Mouse (Mus musculus) bone marrow, adult 2 months (tissue): ENCODE data around the gene Fam19a3. TPM values are rescaled to one million over a fixed set of nuclear protein-coding genes. Genes with fewer than 3 reads are reported as not detected.
A peak's percentile ranks its signal among the peaks of the same experiment; 100 is the strongest.

Source experiments
- H3K27ac ChIP-seq: fragments of 200-500 bp; 2 replicates; pipeline ENCODE4 v1.5.1; 2012; ENCODE audit warnings: low read depth, mild to moderate bottlenecking, control low read depth, inconsistent platforms, low read length; ENCODE audit not compliant: control insufficient read depth, poor library complexity, insufficient read depth
- H3K4me1 ChIP-seq: fragments of 200-500 bp; 2 replicates; pipeline ENCODE4 v1.6.1; 2011; ENCODE audit warnings: low read length; ENCODE audit not compliant: control insufficient read depth, insufficient read depth
- H3K4me3 ChIP-seq: fragments of 200-500 bp; replicated peaks from 2 replicates; pipeline ENCODE3; 2011; ENCODE audit warnings: mild to moderate bottlenecking, low read depth, low read length, control low read depth; ENCODE audit not compliant: control insufficient read depth
- CTCF ChIP-seq: fragments of 200-500 bp; IDR thresholded peaks from 2 replicates; pipeline ENCODE4 v1.5.1; 2011; ENCODE audit warnings: low read length, control low read depth; ENCODE audit not compliant: control insufficient read depth, insufficient read depth
- POLR2A ChIP-seq: fragments of 200-500 bp; IDR thresholded peaks from 2 replicates; pipeline ENCODE4 v1.6.1; 2011; ENCODE audit warnings: low read depth, mild to moderate bottlenecking, control low read depth, low read length, borderline replicate concordance; ENCODE audit not compliant: control insufficient read depth
- WGBS: fragments of 180-500 bp; shearing (Covaris S2); methylation state at CpG from one replicate; pipeline ENCODE4 v1.1.7; 2018; 5-methylcytosine and 5-hydroxymethylcytosine counted together
- polyA plus RNA-seq: library from polyadenylated mRNA; stranded (reverse); fragments of >200 nt; gene quantifications from 2 replicates; pipeline ENCODE4 v1.2.4, GENCODE M21; 2011; ENCODE audit warnings: low replicate concordance; ENCODE audit not compliant: missing spikeins, insufficient read depth, insufficient read length

Fam19a3 gene
- polyA plus RNA-seq, result 0.31 TPM in 1 of 2 replicates, not detected in the other

GRCm38 (mm10) chr3:104781471-104781903, at the start of gene Fam19a3:
Gene Fam19a3, minus strand, starts transcription at chr3:104781840.
- H3K4me3 ChIP-seq, result peak within 1 kb of the TSS; percentile 4
- under 1% methylated on average over 26 of the region's 26 CpGs for WGBS
- H3K27ac ChIP-seq, result no peak within 1 kb of the TSS; the same call in 1 of the 2 replicates
- peaks cover 3% of the 10 kb centered on the region for H3K4me1 ChIP-seq
- TF ChIP-seq CTCF, result no peak
- no peak for TF ChIP-seq POLR2A

- WGBS, result 82% methylated on average over 3 of the region's 3 CpGs
- no peak for TF ChIP-seq CTCF
- no peak for TF ChIP-seq POLR2A
- Histone ChIP-seq H3K27ac (no peak overlapping the region), H3K4me3 (no peak overlapping the region), H3K4me1 (no peaks in the 10 kb centered on the region; the same call in 1 of the 2 replicates)
Observed at GRCm38 (mm10) chr3:104822413-104822812, 40.8 kb upstream of the Fam19a3 start.

DNA sequence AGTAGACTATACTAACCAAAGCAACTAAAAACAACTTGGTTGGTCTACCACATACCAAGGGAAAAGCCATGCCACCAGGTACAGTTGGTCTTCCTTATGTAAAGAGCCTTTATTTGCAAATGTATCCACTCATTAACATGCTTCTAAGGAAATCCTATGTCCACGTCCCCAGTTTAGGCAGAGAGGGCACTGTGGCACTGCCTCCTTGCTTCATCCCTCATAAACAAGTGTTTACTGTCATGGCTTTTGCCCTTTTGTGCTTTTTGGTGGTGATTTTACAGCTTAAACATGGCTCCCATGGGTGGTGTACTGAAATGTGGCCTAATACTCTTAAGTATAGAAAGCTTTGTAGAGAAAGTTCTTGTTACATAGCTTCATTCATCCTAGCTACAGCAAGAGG, 38.8 kb upstream of the Fam19a3 start:
- 72% methylated on average over 1 of the region's 1 CpGs for WGBS
- H3K27ac ChIP-seq, result no peak overlapping the region
- no peaks in the 10 kb centered on the region; the same call in 1 of the 2 replicates for H3K4me1 ChIP-seq
- H3K4me3 ChIP-seq, result no peak overlapping the region
- TF ChIP-seq POLR2A (no peak), CTCF (no peak)

DNA sequence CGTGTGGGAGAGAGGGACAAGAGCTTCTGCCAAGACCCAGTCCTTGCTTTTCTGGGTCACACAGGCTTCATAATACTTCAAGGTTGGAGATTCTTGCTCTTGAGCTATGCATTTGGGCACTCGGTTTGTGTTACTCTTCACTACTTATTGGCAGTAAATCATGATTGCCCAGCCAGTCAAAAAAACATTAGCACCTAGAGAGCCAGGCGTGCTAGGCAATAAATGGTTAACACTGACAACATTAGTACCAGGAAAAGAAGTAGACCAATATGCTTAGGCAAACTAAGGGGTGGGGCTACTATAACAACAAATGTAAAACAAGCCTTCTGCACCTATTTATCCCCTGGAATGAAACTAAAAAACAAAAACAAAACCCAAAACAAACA, 37.1 kb upstream of the Fam19a3 start:
- H3K27ac ChIP-seq, result peak overlapping the region; percentile 3; the same call in 1 of the 2 replicates
- no peak for TF ChIP-seq POLR2A
- no peak for TF ChIP-seq CTCF
- H3K4me3 ChIP-seq, result peak overlapping the region; percentile 98
- no peaks in the 10 kb centered on the region; the same call in 1 of the 2 replicates for H3K4me1 ChIP-seq
- WGBS, result 2% methylated on average over 3 of the region's 3 CpGs

GRCm38 (mm10) chr3:104817991-104818748, 36.5 kb upstream of the Fam19a3 start, which contains the start of gene Mov10:
Gene Mov10, minus strand, starts transcription at chr3:104818563.
- Histone ChIP-seq H3K4me1 (no peaks in the 10 kb centered on the region; the same call in 1 of the 2 replicates), H3K4me3 (peak within 1 kb of the TSS; percentile 98), H3K27ac (peak within 1 kb of the TSS; percentile 90)
- TF ChIP-seq CTCF, result no peak
- peak; percentile 30; the same call in 1 of the 2 replicates for TF ChIP-seq POLR2A
- under 1% methylated on average over 40 of the region's 40 CpGs for WGBS

DNA sequence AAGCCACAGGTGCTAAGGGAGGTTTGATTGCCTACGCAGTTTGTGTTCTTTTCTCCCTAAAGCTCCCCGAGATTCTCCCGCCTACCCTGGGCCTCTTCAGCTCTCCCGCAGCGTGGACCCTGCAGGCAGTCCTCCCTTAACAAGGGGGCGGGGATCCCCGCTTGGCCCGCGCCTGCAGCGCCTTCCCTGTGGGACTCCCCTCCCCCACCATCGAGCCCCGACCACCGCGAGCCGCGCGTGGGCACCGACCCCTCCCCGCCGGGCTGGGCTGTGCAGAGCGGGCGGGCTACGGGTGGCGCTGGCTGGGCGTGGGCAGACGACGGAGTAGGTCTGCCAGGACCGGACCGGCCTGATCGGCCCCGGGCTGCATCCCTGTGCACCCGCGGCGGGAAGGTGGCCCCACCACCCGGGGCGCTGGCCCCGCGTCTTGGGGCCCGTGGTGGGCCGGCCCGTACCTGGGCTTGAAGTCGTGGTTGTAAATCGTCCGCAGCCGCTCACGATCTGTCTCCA, 35.9 kb upstream of the Fam19a3 start:
- Histone ChIP-seq H3K27ac (peak overlapping the region; percentile 90), H3K4me1 (no peaks in the 10 kb centered on the region; the same call in 1 of the 2 replicates), H3K4me3 (peak overlapping the region; percentile 98)
- TF ChIP-seq CTCF, result no peak
- TF ChIP-seq POLR2A, result no peak
- under 1% methylated on average over 46 of the region's 46 CpGs for WGBS

DNA sequence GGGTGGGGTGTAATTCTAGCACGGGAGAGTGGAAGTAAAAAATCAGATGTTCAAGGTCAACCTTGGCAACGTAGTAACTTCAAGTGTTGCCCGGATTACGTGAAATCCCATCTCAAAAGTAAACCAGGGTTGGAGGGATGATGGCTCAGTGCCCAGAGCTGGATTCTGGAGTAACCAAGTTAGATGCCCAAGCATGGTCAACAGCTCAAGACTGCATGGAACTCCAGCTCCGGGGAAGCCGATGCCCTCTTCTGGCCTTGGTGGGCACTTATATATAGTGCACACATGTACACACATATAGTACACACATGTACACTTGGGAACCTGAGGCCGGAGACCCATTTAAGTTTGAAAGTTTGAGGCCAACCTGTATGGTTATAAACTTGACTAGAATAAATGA, 34.5 kb upstream of the Fam19a3 start:
- Histone ChIP-seq H3K4me1 (no peaks in the 10 kb centered on the region; the same call in 1 of the 2 replicates), H3K27ac (no peak overlapping the region), H3K4me3 (no peak overlapping the region)
- 95% methylated on average over 7 of the region's 7 CpGs for WGBS
- no peak for TF ChIP-seq CTCF
- no peak for TF ChIP-seq POLR2A

- H3K4me1 ChIP-seq, result no peaks in the 10 kb centered on the region; the same call in 1 of the 2 replicates
Observed at GRCm38 (mm10) chr3:104815346-104815745, 33.7 kb upstream of the Fam19a3 start.

More at GRCm38 (mm10) chr3:104815346-104815745, 33.7 kb upstream of the Fam19a3 start:
- TF ChIP-seq POLR2A (no peak), CTCF (no peak)
- Histone ChIP-seq H3K4me3 (no peak overlapping the region), H3K27ac (no peak overlapping the region)
- 83% methylated on average over 2 of the region's 2 CpGs for WGBS
